Comparison of ENCODE assay signal across 8 mouse cellular contexts in the genomic region with DNA sequence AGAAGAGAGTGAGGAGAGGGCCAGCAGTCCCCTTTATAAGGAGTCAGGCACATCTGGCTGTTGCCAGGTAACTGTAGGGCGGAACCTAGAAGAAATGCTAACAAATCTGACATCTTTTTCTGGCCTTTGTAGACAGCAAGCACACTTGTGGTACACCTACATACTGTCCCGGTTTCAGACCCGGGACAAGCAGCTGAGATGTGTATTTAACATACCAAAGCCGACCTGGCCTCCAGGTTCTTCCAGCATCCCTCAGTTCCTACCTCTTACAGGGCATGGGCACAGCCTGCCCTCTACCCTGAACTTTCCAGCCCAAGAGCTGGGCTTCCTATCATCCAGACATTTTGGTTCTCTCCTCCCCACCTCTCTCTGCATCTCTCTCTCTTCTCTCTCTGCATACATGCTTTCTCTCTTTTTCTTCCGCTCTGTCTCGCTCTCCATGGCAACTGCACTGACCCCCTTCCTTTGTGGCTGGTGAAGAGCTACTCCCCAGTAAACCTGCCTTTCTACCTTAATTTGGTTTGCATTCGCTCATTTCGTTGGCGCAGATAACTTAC. TPM values are rescaled to one million over a fixed set of nuclear protein-coding genes. Genes with fewer than 3 reads are reported as not detected.
A peak's percentile ranks its signal among the peaks of the same experiment; 100 is the strongest.
DNase-seq lines count a peak whose midpoint lies in the region; ATAC-seq and TF ChIP-seq lines count a peak whose summit lies in the region.

No protein-coding gene starts in this region.

- WGBS in hindbrain, embryonic 10.5 days = 17% methylated on average over 9 of the region's 9 CpGs
- 22% methylated on average over 9 of the region's 9 CpGs for WGBS in midbrain, embryonic 10.5 days

- DNase-seq in CH12.LX (ENCODE audit: extremely low read depth) (no peak), R1 (ENCODE audit: low read depth, low spot score) (peak; percentile 61)
- peak; percentile 68 for DNase-seq in hindbrain, embryonic 10.5 days (ENCODE audit: low spot score)
- peak; percentile 66 for DNase-seq in midbrain, embryonic 10.5 days (ENCODE audit: low spot score)
- no peak for DNase-seq in frontal cortex, postnatal 25 days (ENCODE audit: low spot score in 2 of 2)
- no peak for DNase-seq in spleen, adult 18-20 months

- 0 out of 4 replicates have a peak, but pooled peaks cover 0 to 4% of the 10 kb centered on the region in 2 experiments for H3K4me1 ChIP-seq in CH12.LX (ENCODE audit: control insufficient read depth in 1 of 2, insufficient read depth in 2 of 2)
- H3K4me1 ChIP-seq in hindbrain, embryonic 10.5 days (replicated peaks) = peaks cover 27% of the 10 kb centered on the region
- H3K4me1 ChIP-seq in midbrain, embryonic 10.5 days = peaks cover 30% of the 10 kb centered on the region

- in situ Hi-C loops in CH12.LX (cut with MboI; ENCODE audit: low pct_ligation_motif_present, low pct_unique_long_range_greater_than_20kb, low sequenced_read_pairs) = no loop called here

- H3K27me3 ChIP-seq in CH12.LX (replicated peaks) = no peaks in the 10 kb centered on the region
- H3K27me3 ChIP-seq in hindbrain, embryonic 10.5 days (ENCODE audit: insufficient read depth, poor library complexity, severe bottlenecking) = no peaks in the 10 kb centered on the region
- H3K27me3 ChIP-seq in midbrain, embryonic 10.5 days (ENCODE audit: low read depth, poor library complexity, severe bottlenecking) = no peaks in the 10 kb centered on the region

- H3K4me3 ChIP-seq in CH12.LX (replicated peaks in 1 of 3; ENCODE audit: low read depth in 2 of 3, low read length in 2 of 3, poor library complexity in 1 of 3) = no peak overlapping the region
- H3K4me3 ChIP-seq in hindbrain, embryonic 10.5 days = peak overlapping the region; percentile 38
- peak overlapping the region; percentile 37 for H3K4me3 ChIP-seq in midbrain, embryonic 10.5 days

- no peak overlapping the region for H3K9ac ChIP-seq in CH12.LX (ENCODE audit: insufficient read depth, low read depth)

- H3K79me2 ChIP-seq in CH12.LX (replicated peaks; ENCODE audit: control insufficient read depth, extremely low read depth, insufficient read depth, poor library complexity, severe bottlenecking) = no peaks in the 10 kb centered on the region

- no peak for TF ChIP-seq POLR2A in CH12.LX (IDR thresholded peaks at IDR 0.05; ENCODE audit: low read depth, low read length)

- TF ChIP-seq CTCF in CH12.LX (conservative IDR thresholded peaks at IDR 0.05 in 1 of 2, IDR thresholded peaks at IDR 0.05 in 1 of 2; ENCODE audit: low read depth in 2 of 2, low read length in 2 of 2) = no peak

- no peak for TF ChIP-seq RAD21 in CH12.LX (IDR thresholded peaks at IDR 0.05; ENCODE audit: low read depth, low read length)

- H3K27ac ChIP-seq in CH12.LX (ENCODE audit: insufficient read depth, low read depth) = no peak overlapping the region
- peak overlapping the region; percentile 96 for H3K27ac ChIP-seq in hindbrain, embryonic 10.5 days
- H3K27ac ChIP-seq in midbrain, embryonic 10.5 days (replicated peaks) = peak overlapping the region; percentile 96

- H3K36me3 ChIP-seq in CH12.LX (replicated peaks in 1 of 2; ENCODE audit: control insufficient read depth in 1 of 2, insufficient read depth in 1 of 2, low read length in 1 of 2) = no peaks in the 10 kb centered on the region
- no peaks in the 10 kb centered on the region for H3K36me3 ChIP-seq in hindbrain, embryonic 10.5 days
- H3K36me3 ChIP-seq in midbrain, embryonic 10.5 days = peaks cover 11% of the 10 kb centered on the region

- TF ChIP-seq EP300 in CH12.LX (IDR thresholded peaks at IDR 0.05; ENCODE audit: low read length) = no peak

- H3K9me3 ChIP-seq in CH12.LX (replicated peaks; ENCODE audit: low read length) = no peaks in the 10 kb centered on the region
- no peaks in the 10 kb centered on the region for H3K9me3 ChIP-seq in hindbrain, embryonic 10.5 days
- no peaks in the 10 kb centered on the region for H3K9me3 ChIP-seq in midbrain, embryonic 10.5 days (replicated peaks)

- dilution Hi-C loops in CH12.LX (cut with MboI; ENCODE audit: extremely low pct_ligation_motif_present, extremely low pct_unique_long_range_greater_than_20kb, low sequenced_read_pairs) = no loop called here

- peak overlapping the region; percentile 17; the same call in 1 of the 2 replicates for H3K4me2 ChIP-seq in CH12.LX (ENCODE audit: insufficient read depth, low read depth, poor library complexity, severe bottlenecking)

- ATAC-seq in erythroid progenitor cell, adult 5-6 weeks (replicated peaks; ENCODE audit: low FRiP score, poor library complexity, severe bottlenecking) = no peak
- ATAC-seq in granulocyte monocyte progenitor cell, adult 5-6 weeks (replicated peaks; ENCODE audit: poor library complexity, severe bottlenecking) = no peak; the same call in 1 of the 2 replicates

TF ChIP-seq in CH12.LX, 34 proteins besides CTCF, POLR2A, EP300 and RAD21:
- no peak for TF ChIP-seq BHLHE40 (IDR thresholded peaks at IDR 0.05; ENCODE audit: low read depth, low read length)
- no peak for TF ChIP-seq SMC3 (IDR thresholded peaks at IDR 0.05; ENCODE audit: low read depth, low read length)
- TF ChIP-seq ELF1 (IDR thresholded peaks at IDR 0.05; ENCODE audit: low read depth, low read length) = no peak
- no peak for TF ChIP-seq UBTF (IDR thresholded peaks at IDR 0.05; ENCODE audit: low read depth, low read length)
- TF ChIP-seq ZNF384 (IDR thresholded peaks at IDR 0.05; ENCODE audit: low read depth, low read length) = no peak
- TF ChIP-seq HCFC1 (IDR thresholded peaks at IDR 0.05; ENCODE audit: low read depth, low read length) = no peak
- no peak for TF ChIP-seq CHD1 (IDR thresholded peaks at IDR 0.05; ENCODE audit: low read depth, low read length)
- TF ChIP-seq JUND (conservative IDR thresholded peaks at IDR 0.05; ENCODE audit: low read depth, low read length) = no peak
- no peak for TF ChIP-seq JUN (IDR thresholded peaks at IDR 0.05; ENCODE audit: insufficient read depth, low read depth, low read length)
- no peak for TF ChIP-seq PAX5 (IDR thresholded peaks at IDR 0.05; ENCODE audit: low read length)
- TF ChIP-seq IRF4 (IDR thresholded peaks at IDR 0.05; ENCODE audit: low read depth, low read length) = no peak
- TF ChIP-seq ZMIZ1 (IDR thresholded peaks at IDR 0.05; ENCODE audit: low read depth, low read length) = no peak
- TF ChIP-seq ETS1 (conservative IDR thresholded peaks at IDR 0.05; ENCODE audit: low read depth, low read length) = no peak
- no peak for TF ChIP-seq GABPA (IDR thresholded peaks at IDR 0.05; ENCODE audit: insufficient replicate concordance, low read depth, low read length)

RNA-seq across cellular contexts. Expression of a gene that starts 18.1 kb away (rescaled TPM):
- total RNA-seq in CH12.LX (2012; rRNA removed) (0.08 TPM in 2 replicates), CH12.LX (2014; rRNA removed) (not detected in 2 replicates)
- not detected in 2 replicates for polyA plus RNA-seq in CH12.LX (2012; ENCODE audit: insufficient read length, low read depth)
- 15.5 and 17.8 TPM in 2 replicates for polyA plus RNA-seq in hindbrain, embryonic 10.5 days (2016; fragmentation: Nextera tagmentation; extraction: Ambion mirVana)
- 21.7 and 25.0 TPM in 2 replicates for polyA plus RNA-seq in midbrain, embryonic 10.5 days (2016; fragmentation: Nextera tagmentation; extraction: Ambion mirVana)
- 4.7 and 5.9 TPM in 2 replicates for total RNA-seq in erythroid progenitor cell, adult 5-6 weeks (2015; ENCODE audit: low replicate concordance)
- total RNA-seq in erythroid progenitor cell, adult 5-6 weeks (2017; ENCODE audit: low replicate concordance) = 1.7 TPM in 1 of 2 replicates, not detected in the other
- 20.9 and 29.3 TPM in 2 replicates for total RNA-seq in granulocyte monocyte progenitor cell, adult 5-6 weeks (2014; fragmentation: Nextera tagmentation)
- 13.4 and 19.9 TPM in 2 replicates for total RNA-seq in granulocyte monocyte progenitor cell, adult 5-6 weeks (2017)

RNA-seq across cellular contexts. Expression of a gene that starts 44.3 kb away (rescaled TPM):
- total RNA-seq in CH12.LX (2012; rRNA removed) = 55.4 and 82.4 TPM in 2 replicates
- 81.8 and 98.8 TPM in 2 replicates for total RNA-seq in CH12.LX (2014; rRNA removed)
- polyA plus RNA-seq in CH12.LX (2012; ENCODE audit: insufficient read length, low read depth) = 233 and 244 TPM in 2 replicates
- polyA plus RNA-seq in hindbrain, embryonic 10.5 days (2016; fragmentation: Nextera tagmentation; extraction: Ambion mirVana) = 31.1 and 42.1 TPM in 2 replicates
- 39.4 and 40.7 TPM in 2 replicates for polyA plus RNA-seq in midbrain, embryonic 10.5 days (2016; fragmentation: Nextera tagmentation; extraction: Ambion mirVana)
- total RNA-seq in erythroid progenitor cell, adult 5-6 weeks (2015; ENCODE audit: low replicate concordance) = 101 and 128 TPM in 2 replicates
- 83.7 and 154 TPM in 2 replicates for total RNA-seq in erythroid progenitor cell, adult 5-6 weeks (2017; ENCODE audit: low replicate concordance)
- total RNA-seq in granulocyte monocyte progenitor cell, adult 5-6 weeks (2014; fragmentation: Nextera tagmentation) = 176 and 196 TPM in 2 replicates
- total RNA-seq in granulocyte monocyte progenitor cell, adult 5-6 weeks (2017) = 132 and 142 TPM in 2 replicates

Comparison
In these comparisons a context has a peak if more than half of its experiments do, and no peak if none do; other contexts are left out.
1. DNase-seq: peak in R1 (single experiment), hindbrain, embryonic 10.5 days (single experiment) and midbrain, embryonic 10.5 days (single experiment); none in CH12.LX (single experiment), frontal cortex, postnatal 25 days (0 of 2) and spleen, adult 18-20 months (0 of 2).
2. H3K4me3 ChIP-seq: peak in hindbrain, embryonic 10.5 days (single experiment) and midbrain, embryonic 10.5 days (single experiment); none in CH12.LX (0 of 3).